Mouse (Mus musculus) forebrain, embryonic 13.5 days (tissue): ENCODE measurements around the gene Pitpnm2. TPM values are rescaled to one million over a fixed set of nuclear protein-coding genes. Genes with fewer than 3 reads are reported as not detected.

Experiments
- ATAC-seq: fragments of 200-750 bp; cut with Nextera tagmentation; 2 replicates; pipeline ENCODE4 v1.8.0; 2017
- H3K27ac ChIP-seq: fragments of 300-500 bp; sonication (generic); 2 replicates; pipeline ENCODE4 v1.5.1; 2015; ENCODE audit warnings: inconsistent platforms, mild to moderate bottlenecking, moderate library complexity
- H3K27me3 ChIP-seq: fragments of 300-500 bp; sonication (generic); 2 replicates; pipeline ENCODE4 v1.6.1; 2015; ENCODE audit warnings: mild to moderate bottlenecking, inconsistent platforms
- H3K36me3 ChIP-seq: fragments of 300-500 bp; sonication (generic); 2 replicates; pipeline ENCODE4 v1.6.1; 2015; ENCODE audit warnings: mild to moderate bottlenecking, inconsistent platforms; ENCODE audit not compliant: poor library complexity, severe bottlenecking
- H3K4me1 ChIP-seq: fragments of 300-500 bp; sonication (generic); 2 replicates; pipeline ENCODE4 v1.6.1; 2015; ENCODE audit warnings: inconsistent platforms
- H3K4me2 ChIP-seq: fragments of 300-500 bp; sonication (generic); 2 replicates; pipeline ENCODE4 v1.6.1; 2015; ENCODE audit warnings: inconsistent platforms, mild to moderate bottlenecking, moderate library complexity
- H3K4me3 ChIP-seq: fragments of 300-500 bp; sonication (generic); 2 replicates; pipeline ENCODE4 v1.5.1; 2015; ENCODE audit warnings: mild to moderate bottlenecking, inconsistent platforms
- H3K9ac ChIP-seq: fragments of 300-500 bp; sonication (generic); 2 replicates; pipeline ENCODE4 v1.6.1; 2015; ENCODE audit warnings: mild to moderate bottlenecking, inconsistent platforms
- H3K9me3 ChIP-seq: fragments of 300-500 bp; sonication (generic); replicated peaks from 2 replicates; pipeline ENCODE4 v1.6.1; 2016; ENCODE audit warnings: inconsistent platforms
- WGBS: fragments of 180-500 bp; shearing (Covaris S2); methylation state at CpG from one replicate; pipeline ENCODE4 v1.1.7; 2015; 5-methylcytosine and 5-hydroxymethylcytosine counted together
- polyA plus RNA-seq: library from polyadenylated mRNA; unstranded; fragments of >200 nt; fragmentation: Nextera tagmentation; extraction: Ambion mirVana; gene quantifications from 2 replicates; pipeline ENCODE4 v1.2.1, GENCODE M21; 2015

Gene Pitpnm2
- polyA plus RNA-seq, 1 experiment from 2014 or later, result 5.4 TPM

GRCm38 (mm10) chr5:124184191-124184590 lies 65.4 kb downstream of the Pitpnm2 start:
- H3K4me1 ChIP-seq, result peaks cover 70% of the 10 kb centered on the region
- H3K4me2 ChIP-seq, result peak overlapping the region; percentile 70
- peak overlapping the region; percentile 92 for H3K27ac ChIP-seq
- H3K27me3 ChIP-seq, result no peaks in the 10 kb centered on the region
- ATAC-seq, result no peak
- H3K4me3 ChIP-seq, result peak overlapping the region; percentile 40
- 57% methylated on average over 3 of the region's 3 CpGs for WGBS
- no peaks in the 10 kb centered on the region for H3K9me3 ChIP-seq
- no peaks in the 10 kb centered on the region for H3K36me3 ChIP-seq
- H3K9ac ChIP-seq, result peak overlapping the region; percentile 65

- H3K4me1 ChIP-seq, result peaks cover 71% of the 10 kb centered on the region
- H3K27me3 ChIP-seq, result no peaks in the 10 kb centered on the region
- H3K36me3 ChIP-seq, result no peaks in the 10 kb centered on the region
- no peak overlapping the region for H3K27ac ChIP-seq
- no peak overlapping the region for H3K4me2 ChIP-seq
- no peak overlapping the region for H3K4me3 ChIP-seq
- WGBS, result 87% methylated on average over 7 of the region's 7 CpGs
- no peak overlapping the region for H3K9ac ChIP-seq
- ATAC-seq, result no peak
- H3K9me3 ChIP-seq, result no peaks in the 10 kb centered on the region
These were observed 66.9 kb downstream of the Pitpnm2 start for GRCm38 (mm10) chr5:124182642-124183041.

- peaks cover 71% of the 10 kb centered on the region for H3K4me1 ChIP-seq
- ATAC-seq, result no peak
- H3K9ac ChIP-seq, result no peak overlapping the region
These were observed 67.5 kb downstream of the Pitpnm2 start for GRCm38 (mm10) chr5:124182097-124182496.

GRCm38 (mm10) chr5:124180500-124181167 lies 68.9 kb downstream of the Pitpnm2 start:
- Histone ChIP-seq H3K9me3 (no peaks in the 10 kb centered on the region), H3K4me2 (no peak overlapping the region), H3K4me3 (no peak overlapping the region), H3K27me3 (no peaks in the 10 kb centered on the region), H3K9ac (no peak overlapping the region), H3K36me3 (no peaks in the 10 kb centered on the region), H3K4me1 (peaks cover 68% of the 10 kb centered on the region), H3K27ac (no peak overlapping the region)
- no peak for ATAC-seq
- WGBS, result 72% methylated on average over 12 of the region's 12 CpGs

More at GRCm38 (mm10) chr5:124182097-124182496, 67.5 kb downstream of the Pitpnm2 start:
- Histone ChIP-seq H3K36me3 (no peaks in the 10 kb centered on the region), H3K27ac (no peak overlapping the region; the same call in 1 of the 2 replicates), H3K4me3 (no peak overlapping the region), H3K27me3 (no peaks in the 10 kb centered on the region), H3K9me3 (no peaks in the 10 kb centered on the region), H3K4me2 (no peak overlapping the region)
- WGBS, result 94% methylated on average over 5 of the region's 5 CpGs

GRCm38 (mm10) chr5:124179411-124179810 lies 70.1 kb downstream of the Pitpnm2 start:
- H3K4me3 ChIP-seq, result no peak overlapping the region
- WGBS, result 91% methylated on average over 4 of the region's 4 CpGs
- no peaks in the 10 kb centered on the region for H3K9me3 ChIP-seq
- no peak overlapping the region for H3K9ac ChIP-seq
- peaks cover 63% of the 10 kb centered on the region for H3K4me1 ChIP-seq
- H3K36me3 ChIP-seq, result no peaks in the 10 kb centered on the region
- no peak overlapping the region for H3K4me2 ChIP-seq
- no peaks in the 10 kb centered on the region for H3K27me3 ChIP-seq
- H3K27ac ChIP-seq, result no peak overlapping the region
- ATAC-seq, result no peak

GRCm38 (mm10) chr5:124176726-124177132 lies 72.8 kb downstream of the Pitpnm2 start:
- peak; percentile 93 for ATAC-seq
- Histone ChIP-seq H3K9ac (peak overlapping the region; percentile 19; the same call in 1 of the 2 replicates), H3K4me2 (peak overlapping the region; percentile 39), H3K4me1 (peaks cover 53% of the 10 kb centered on the region), H3K36me3 (no peaks in the 10 kb centered on the region), H3K27ac (peak overlapping the region; percentile 73), H3K9me3 (no peaks in the 10 kb centered on the region), H3K27me3 (no peaks in the 10 kb centered on the region), H3K4me3 (no peak overlapping the region)
- 4% methylated on average over 7 of the region's 7 CpGs for WGBS

GRCm38 (mm10) chr5:124175138-124175537 lies 74.4 kb downstream of the Pitpnm2 start:
- no peak overlapping the region for H3K4me2 ChIP-seq
- ATAC-seq, result no peak

GRCm38 (mm10) chr5:124173012-124173985 lies 76.3 kb downstream of the Pitpnm2 start:
- H3K9ac ChIP-seq, result no peak overlapping the region
- H3K4me3 ChIP-seq, result no peak overlapping the region
- no peaks in the 10 kb centered on the region for H3K27me3 ChIP-seq
- H3K27ac ChIP-seq, result peak overlapping the region; percentile 7; the same call in 1 of the 2 replicates
- H3K4me1 ChIP-seq, result peaks cover 61% of the 10 kb centered on the region
- peak overlapping the region; percentile 19; the same call in 1 of the 2 replicates for H3K4me2 ChIP-seq
- 62% methylated on average over 15 of the region's 15 CpGs for WGBS
- no peaks in the 10 kb centered on the region for H3K9me3 ChIP-seq
- no peak for ATAC-seq
- no peaks in the 10 kb centered on the region for H3K36me3 ChIP-seq

More at GRCm38 (mm10) chr5:124175138-124175537, 74.4 kb downstream of the Pitpnm2 start:
- Histone ChIP-seq H3K9ac (no peak overlapping the region), H3K9me3 (no peaks in the 10 kb centered on the region), H3K4me1 (peaks cover 45% of the 10 kb centered on the region), H3K36me3 (no peaks in the 10 kb centered on the region), H3K4me3 (no peak overlapping the region), H3K27ac (0 out of 2 replicates have a peak overlapping the region, but pooled peaks have one; percentile 12), H3K27me3 (no peaks in the 10 kb centered on the region)
- 45% methylated on average over 4 of the region's 4 CpGs for WGBS

GRCm38 (mm10) chr5:124172246-124172645 lies 77.3 kb downstream of the Pitpnm2 start:
- ATAC-seq, result no peak

GRCm38 (mm10) chr5:124171781-124172180 lies 77.8 kb downstream of the Pitpnm2 start:
- Histone ChIP-seq H3K9me3 (no peaks in the 10 kb centered on the region), H3K4me2 (no peak overlapping the region)
- WGBS, result 63% methylated on average over 9 of the region's 9 CpGs

More at GRCm38 (mm10) chr5:124172246-124172645, 77.3 kb downstream of the Pitpnm2 start:
- H3K4me2 ChIP-seq, result no peak overlapping the region
- H3K27ac ChIP-seq, result no peak overlapping the region
- no peaks in the 10 kb centered on the region for H3K9me3 ChIP-seq
- no peak overlapping the region for H3K4me3 ChIP-seq
- H3K4me1 ChIP-seq, result peaks cover 61% of the 10 kb centered on the region
- no peaks in the 10 kb centered on the region for H3K27me3 ChIP-seq
- no peak overlapping the region for H3K9ac ChIP-seq
- 91% methylated on average over 4 of the region's 4 CpGs for WGBS
- H3K36me3 ChIP-seq, result no peaks in the 10 kb centered on the region

GRCm38 (mm10) chr5:124169224-124169621 lies 80.3 kb downstream of the Pitpnm2 start:
- Histone ChIP-seq H3K9ac (no peak overlapping the region), H3K4me1 (peaks cover 69% of the 10 kb centered on the region), H3K27ac (peak overlapping the region; percentile 48; the same call in 1 of the 2 replicates), H3K36me3 (no peaks in the 10 kb centered on the region), H3K4me3 (no peak overlapping the region), H3K4me2 (no peak overlapping the region; the same call in 1 of the 2 replicates), H3K27me3 (no peaks in the 10 kb centered on the region), H3K9me3 (no peaks in the 10 kb centered on the region)
- WGBS, result 47% methylated on average over 3 of the region's 3 CpGs
- 0 out of 2 replicates have a peak, but pooled peaks have one; percentile 42 for ATAC-seq

More at GRCm38 (mm10) chr5:124171781-124172180, 77.8 kb downstream of the Pitpnm2 start:
- ATAC-seq, result no peak
- Histone ChIP-seq H3K4me1 (peaks cover 61% of the 10 kb centered on the region), H3K36me3 (no peaks in the 10 kb centered on the region), H3K9ac (no peak overlapping the region), H3K27ac (no peak overlapping the region), H3K4me3 (no peak overlapping the region), H3K27me3 (no peaks in the 10 kb centered on the region)
